Mouse (Mus musculus): ENCODE data around the gene Tgfbr2.

Gene Tgfbr2

DNA sequence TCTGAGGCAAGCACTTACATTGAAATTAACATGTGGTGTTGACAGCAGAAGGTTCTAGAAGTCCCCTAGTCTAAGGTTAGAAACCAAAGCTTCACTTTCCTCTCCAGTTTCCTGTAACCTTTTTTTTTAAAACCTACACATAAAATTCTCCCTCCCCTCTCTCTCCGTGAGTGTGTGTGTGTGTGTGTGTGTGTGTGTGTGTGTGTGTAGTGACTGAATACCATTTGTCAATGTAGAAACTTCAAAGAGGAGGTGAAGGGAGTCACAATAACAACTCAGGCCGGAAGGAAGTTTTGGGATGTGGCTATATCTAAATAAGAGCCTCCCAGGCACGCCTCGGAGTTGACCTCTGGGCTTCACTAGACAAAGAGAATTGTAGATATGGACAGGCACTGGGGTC is 60.8 kb downstream of the Tgfbr2 start:
- H3K36me3 ChIP-seq (ENCODE audit: insufficient read depth, low read length), result no peaks in the 10 kb centered on the region
- H3K4me3 ChIP-seq (replicated peaks; ENCODE audit: low read length), result no peak overlapping the region
- H3K4me1 ChIP-seq (replicated peaks; ENCODE audit: low read depth, low read length), result no peaks in the 10 kb centered on the region
- TF ChIP-seq NANOG (IDR thresholded peaks at IDR 0.05; ENCODE audit: borderline replicate concordance, low read length) (no peak), CTCF (conservative IDR thresholded peaks at IDR 0.05; ENCODE audit: low read length) (no peak), POU5F1 (IDR thresholded peaks at IDR 0.05; ENCODE audit: borderline replicate concordance, low read length) (no peak)
- H3K9me3 ChIP-seq (ENCODE audit: low read length), result no peaks in the 10 kb centered on the region
- H3K27me3 ChIP-seq (ENCODE audit: insufficient read depth, low read length), result no peaks in the 10 kb centered on the region

DNA sequence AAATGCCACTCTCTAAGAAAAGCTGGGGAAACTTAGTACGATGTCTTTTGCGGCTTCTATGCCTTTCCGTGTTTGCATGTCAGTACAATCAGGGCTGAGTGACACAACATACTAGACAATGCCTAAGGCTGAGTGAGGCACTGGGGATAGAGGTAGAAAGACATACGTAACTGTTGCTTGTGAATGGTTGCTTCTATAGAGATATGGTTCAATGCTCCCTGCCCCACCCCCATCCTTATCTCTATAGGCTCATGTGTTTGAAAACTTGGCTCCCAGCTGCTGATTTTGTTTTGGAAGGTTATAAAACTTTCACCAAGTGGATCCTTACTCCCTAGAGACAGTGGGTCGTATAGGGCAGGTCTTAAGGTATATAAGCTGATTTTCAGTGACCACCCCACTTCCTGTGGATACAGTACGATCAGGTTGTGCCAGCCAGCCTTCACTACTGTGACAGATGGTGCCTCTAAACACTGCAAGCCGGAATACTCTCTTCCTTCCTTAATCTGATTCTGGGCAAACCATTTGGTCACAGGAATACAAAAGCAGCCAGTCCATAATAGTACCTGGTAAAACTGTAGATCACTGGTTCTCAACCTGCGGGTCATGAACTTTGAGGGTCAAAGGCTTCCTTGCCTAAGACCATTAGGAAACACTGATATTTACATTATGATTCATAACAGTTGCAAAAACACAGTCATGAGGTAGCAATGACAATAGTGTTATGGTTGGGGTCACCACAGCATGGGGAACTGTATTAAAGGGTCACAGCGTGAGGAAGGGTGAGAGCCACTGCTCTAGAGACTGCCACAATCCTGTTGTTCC is 63.8 kb downstream of the Tgfbr2 start:
- no peaks in the 10 kb centered on the region for H3K27me3 ChIP-seq (ENCODE audit: insufficient read depth, low read length)

DNA sequence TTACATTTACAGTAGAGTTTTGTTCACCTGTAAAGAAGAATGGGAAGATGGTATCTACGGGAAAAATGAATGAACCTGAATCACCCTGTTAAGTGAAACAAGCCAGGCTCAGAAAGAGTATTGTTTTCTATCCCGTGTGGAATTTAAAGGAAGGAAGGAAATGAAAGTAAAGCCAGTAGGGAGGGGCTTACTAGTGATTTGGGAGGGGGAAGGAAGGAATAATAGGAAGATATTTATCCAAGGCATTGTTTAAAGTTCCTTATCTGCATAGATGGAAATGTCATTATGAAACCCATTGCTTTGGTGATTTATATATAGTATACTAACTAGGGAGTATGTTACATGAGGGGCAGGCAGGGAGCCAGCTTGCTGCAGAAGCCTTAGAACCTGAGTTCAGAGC is 66.4 kb downstream of the Tgfbr2 start:
- H3K4me1 ChIP-seq (replicated peaks; ENCODE audit: low read depth, low read length), result no peaks in the 10 kb centered on the region
- H3K4me3 ChIP-seq (replicated peaks; ENCODE audit: low read length), result no peak overlapping the region
- no peaks in the 10 kb centered on the region for H3K9me3 ChIP-seq (ENCODE audit: low read length)
- no peak for TF ChIP-seq NANOG (IDR thresholded peaks at IDR 0.05; ENCODE audit: borderline replicate concordance, low read length)
- no peak for TF ChIP-seq POU5F1 (IDR thresholded peaks at IDR 0.05; ENCODE audit: borderline replicate concordance, low read length)
- no peak for TF ChIP-seq CTCF (conservative IDR thresholded peaks at IDR 0.05; ENCODE audit: low read length)
- no peaks in the 10 kb centered on the region for H3K36me3 ChIP-seq (ENCODE audit: insufficient read depth, low read length)
- H3K27me3 ChIP-seq (ENCODE audit: insufficient read depth, low read length), result no peaks in the 10 kb centered on the region

More for the DNA sequence above, 63.8 kb downstream of the Tgfbr2 start:
- no peaks in the 10 kb centered on the region for H3K4me1 ChIP-seq (replicated peaks; ENCODE audit: low read depth, low read length)
- H3K4me3 ChIP-seq (replicated peaks; ENCODE audit: low read length), result no peak overlapping the region
- H3K36me3 ChIP-seq (ENCODE audit: insufficient read depth, low read length), result no peaks in the 10 kb centered on the region
- no peak for TF ChIP-seq NANOG (IDR thresholded peaks at IDR 0.05; ENCODE audit: borderline replicate concordance, low read length)
- TF ChIP-seq POU5F1 (IDR thresholded peaks at IDR 0.05; ENCODE audit: borderline replicate concordance, low read length), result no peak
- TF ChIP-seq CTCF (conservative IDR thresholded peaks at IDR 0.05; ENCODE audit: low read length), result no peak
- H3K9me3 ChIP-seq (ENCODE audit: low read length), result no peaks in the 10 kb centered on the region

DNA sequence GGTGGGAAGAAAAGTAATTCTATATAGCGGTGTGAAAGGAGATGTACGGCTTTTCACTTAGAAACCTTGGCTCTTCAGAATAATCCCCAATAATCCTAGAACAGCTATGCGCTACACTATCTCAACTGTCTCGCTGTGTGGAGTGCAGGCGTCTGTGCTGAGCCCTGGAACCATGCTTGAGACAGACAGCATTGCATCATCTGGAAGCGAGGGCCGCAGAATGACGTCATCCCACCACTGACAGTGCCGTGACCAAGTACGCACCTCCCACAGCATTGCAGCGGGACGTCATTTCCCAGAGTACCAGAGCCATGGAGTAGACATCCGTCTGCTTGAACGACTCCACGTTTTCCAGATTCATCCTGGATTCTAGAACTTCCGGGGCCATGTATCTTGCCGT is 70.4 kb downstream of the Tgfbr2 start:
- no peaks in the 10 kb centered on the region for H3K36me3 ChIP-seq (ENCODE audit: insufficient read depth, low read length)
- TF ChIP-seq NANOG (IDR thresholded peaks at IDR 0.05; ENCODE audit: borderline replicate concordance, low read length) (no peak), POU5F1 (IDR thresholded peaks at IDR 0.05; ENCODE audit: borderline replicate concordance, low read length) (no peak), CTCF (conservative IDR thresholded peaks at IDR 0.05; ENCODE audit: low read length) (no peak)
- 0 out of 2 replicates have a peak, but pooled peaks cover 3% of the 10 kb centered on the region for H3K27me3 ChIP-seq (ENCODE audit: insufficient read depth, low read length)
- no peaks in the 10 kb centered on the region for H3K4me1 ChIP-seq (replicated peaks; ENCODE audit: low read depth, low read length)
- H3K9me3 ChIP-seq (ENCODE audit: low read length), result no peaks in the 10 kb centered on the region
- no peak overlapping the region for H3K4me3 ChIP-seq (replicated peaks; ENCODE audit: low read length)

DNA sequence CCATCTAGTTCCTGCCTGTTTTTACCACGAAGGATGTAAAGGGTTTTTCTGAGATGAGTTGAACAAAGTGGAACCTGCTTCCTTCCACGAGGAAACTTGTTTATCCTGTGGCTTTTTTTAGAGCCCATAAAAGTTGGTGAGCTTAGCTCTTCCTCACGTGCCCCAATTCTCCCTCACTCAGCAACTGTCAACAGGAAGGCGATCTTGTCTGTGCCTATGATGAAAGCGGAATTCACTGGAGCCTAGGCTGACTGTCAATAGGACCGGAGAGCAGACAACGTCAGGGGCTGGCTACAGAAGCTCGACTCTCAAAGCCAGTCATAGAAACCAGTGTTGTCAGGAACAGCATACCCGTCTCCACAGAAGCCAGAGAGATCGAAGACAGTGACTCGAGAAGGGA is 73.3 kb downstream of the Tgfbr2 start:
- Histone ChIP-seq H3K4me1 (replicated peaks; ENCODE audit: low read depth, low read length) (no peaks in the 10 kb centered on the region), H3K4me3 (replicated peaks; ENCODE audit: low read length) (no peak overlapping the region), H3K36me3 (ENCODE audit: insufficient read depth, low read length) (no peaks in the 10 kb centered on the region), H3K9me3 (ENCODE audit: low read length) (no peaks in the 10 kb centered on the region), H3K27me3 (ENCODE audit: insufficient read depth, low read length) (peaks cover 6% of the 10 kb centered on the region; the same call in 1 of the 2 replicates)
- TF ChIP-seq CTCF (conservative IDR thresholded peaks at IDR 0.05; ENCODE audit: low read length) (no peak), NANOG (IDR thresholded peaks at IDR 0.05; ENCODE audit: borderline replicate concordance, low read length) (no peak), POU5F1 (IDR thresholded peaks at IDR 0.05; ENCODE audit: borderline replicate concordance, low read length) (no peak)

DNA sequence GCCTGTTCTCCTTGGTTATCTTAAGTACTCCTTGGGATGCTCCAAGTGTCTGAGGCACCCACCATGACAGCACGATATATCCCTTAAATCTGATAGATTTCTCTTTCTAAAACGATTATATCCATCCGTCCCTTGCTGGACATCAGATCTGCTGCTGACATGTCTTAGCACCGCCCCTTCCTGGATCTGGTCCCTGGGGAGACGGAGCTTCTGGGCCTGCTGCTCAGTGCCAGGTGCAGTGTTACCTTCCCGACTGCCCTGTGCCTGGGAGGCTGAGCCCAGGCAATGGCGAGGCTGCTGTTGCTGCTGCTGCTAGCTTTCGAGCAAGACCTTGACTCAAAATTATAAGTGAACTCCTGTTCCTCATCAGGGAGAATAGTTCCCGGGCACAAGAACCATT is 75.1 kb downstream of the Tgfbr2 start:
- Histone ChIP-seq H3K27me3 (ENCODE audit: insufficient read depth, low read length) (peaks cover 6% of the 10 kb centered on the region; the same call in 1 of the 2 replicates), H3K36me3 (ENCODE audit: insufficient read depth, low read length) (no peaks in the 10 kb centered on the region), H3K4me3 (replicated peaks; ENCODE audit: low read length) (no peak overlapping the region), H3K4me1 (replicated peaks; ENCODE audit: low read depth, low read length) (no peaks in the 10 kb centered on the region), H3K9me3 (ENCODE audit: low read length) (no peaks in the 10 kb centered on the region)
- TF ChIP-seq CTCF (conservative IDR thresholded peaks at IDR 0.05; ENCODE audit: low read length), result no peak
- TF ChIP-seq NANOG (IDR thresholded peaks at IDR 0.05; ENCODE audit: borderline replicate concordance, low read length), result no peak
- TF ChIP-seq POU5F1 (IDR thresholded peaks at IDR 0.05; ENCODE audit: borderline replicate concordance, low read length), result no peak

DNA sequence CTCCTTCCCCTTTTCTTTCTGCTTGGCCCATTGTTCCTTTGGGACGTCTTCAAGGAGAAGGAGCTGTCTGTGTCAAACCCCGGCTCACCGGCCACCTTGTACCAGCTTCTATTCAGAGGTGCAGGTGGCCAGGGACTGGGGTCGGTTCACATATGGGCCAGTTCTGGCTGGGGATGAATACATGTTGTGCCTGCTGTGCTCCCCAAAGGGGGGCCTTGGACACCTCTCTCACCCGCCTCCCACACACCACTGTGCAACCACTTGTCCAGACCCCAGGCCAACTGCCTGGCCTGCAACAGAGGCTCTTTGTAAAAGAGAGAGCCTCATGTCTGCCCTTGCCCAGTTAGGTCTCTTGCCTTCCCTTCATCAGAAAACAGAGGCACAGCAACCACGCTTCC is 75.6 kb downstream of the Tgfbr2 start:
- Histone ChIP-seq H3K4me1 (replicated peaks; ENCODE audit: low read depth, low read length) (no peaks in the 10 kb centered on the region), H3K27me3 (ENCODE audit: insufficient read depth, low read length) (peaks cover 6% of the 10 kb centered on the region; the same call in 1 of the 2 replicates), H3K4me3 (replicated peaks; ENCODE audit: low read length) (no peak overlapping the region), H3K36me3 (ENCODE audit: insufficient read depth, low read length) (no peaks in the 10 kb centered on the region), H3K9me3 (ENCODE audit: low read length) (no peaks in the 10 kb centered on the region)
- TF ChIP-seq CTCF (conservative IDR thresholded peaks at IDR 0.05; ENCODE audit: low read length) (no peak), NANOG (IDR thresholded peaks at IDR 0.05; ENCODE audit: borderline replicate concordance, low read length) (no peak), POU5F1 (IDR thresholded peaks at IDR 0.05; ENCODE audit: borderline replicate concordance, low read length) (no peak)

DNA sequence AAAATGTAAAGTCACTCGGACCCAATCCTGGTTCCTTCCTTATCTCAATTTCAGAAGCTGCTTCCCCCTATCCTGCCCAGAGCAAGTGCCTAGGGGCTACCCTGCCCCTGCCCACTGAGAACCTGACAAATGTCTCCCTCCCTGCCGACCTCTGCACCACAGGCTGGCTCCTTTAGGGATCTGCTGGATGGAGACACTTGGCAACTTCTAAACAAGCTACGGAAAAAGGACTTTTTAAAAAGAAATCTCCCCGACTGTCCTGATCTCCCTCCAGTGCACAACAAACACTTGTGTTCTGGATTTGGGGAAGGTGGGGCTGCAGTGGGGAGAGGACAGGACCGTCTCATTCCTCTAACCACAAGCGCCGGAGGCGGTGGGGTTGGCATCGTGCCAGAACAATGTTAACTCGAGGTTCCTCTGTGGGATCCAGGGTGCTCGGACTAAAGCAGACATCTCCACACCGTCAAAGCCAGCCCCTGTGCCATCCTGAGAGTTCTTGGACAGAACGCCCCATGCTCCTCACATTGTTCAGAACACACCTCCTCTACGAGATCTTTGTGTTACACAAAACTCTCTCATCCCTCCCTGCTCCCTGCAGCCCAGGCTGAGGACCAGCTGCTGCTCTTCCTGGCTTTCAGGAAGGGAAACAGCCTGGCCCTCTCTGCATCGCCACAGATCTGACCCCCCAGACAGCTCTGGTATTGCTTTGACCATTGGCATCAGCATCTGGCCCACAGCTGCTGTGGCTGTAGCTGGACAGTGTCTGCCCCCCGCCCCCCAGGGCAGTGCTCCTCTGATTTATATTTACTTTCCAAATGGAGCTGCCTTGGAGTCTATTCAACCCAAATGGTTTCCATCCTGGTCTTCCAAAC is 76.2 kb downstream of the Tgfbr2 start:
- Histone ChIP-seq H3K36me3 (ENCODE audit: insufficient read depth, low read length) (no peaks in the 10 kb centered on the region), H3K27me3 (ENCODE audit: insufficient read depth, low read length) (peaks cover 6% of the 10 kb centered on the region; the same call in 1 of the 2 replicates), H3K4me1 (replicated peaks; ENCODE audit: low read depth, low read length) (no peaks in the 10 kb centered on the region), H3K9me3 (ENCODE audit: low read length) (no peaks in the 10 kb centered on the region), H3K4me3 (replicated peaks; ENCODE audit: low read length) (no peak overlapping the region)
- TF ChIP-seq CTCF (conservative IDR thresholded peaks at IDR 0.05; ENCODE audit: low read length) (no peak), NANOG (IDR thresholded peaks at IDR 0.05; ENCODE audit: borderline replicate concordance, low read length) (no peak), POU5F1 (IDR thresholded peaks at IDR 0.05; ENCODE audit: borderline replicate concordance, low read length) (no peak)
